Mouse (Mus musculus) thymus, adult 2 months (tissue): ENCODE data around the gene Ripk4. TPM values are rescaled to one million over a fixed set of nuclear protein-coding genes. Genes with fewer than 3 reads are reported as not detected.

Experiments
- DNase-seq: peaks from one replicate; pipeline ENCODE4 v3.0.0; 2021
- H3K27ac ChIP-seq: fragments of 200-500 bp; 2 replicates; pipeline ENCODE4 v1.5.1; 2012; ENCODE audit warnings: low read length, control low read depth; ENCODE audit not compliant: control insufficient read depth, insufficient read depth
- H3K27me3 ChIP-seq: fragments of 200-500 bp; 2 replicates; pipeline ENCODE4 v1.6.1; 2012; ENCODE audit warnings: mild to moderate bottlenecking, low read length, moderate library complexity, mixed read lengths; ENCODE audit not compliant: control insufficient read depth, insufficient read depth
- H3K36me3 ChIP-seq: fragments of 200-500 bp; 2 replicates; pipeline ENCODE4 v1.6.1; 2012; ENCODE audit warnings: mild to moderate bottlenecking, low read length, moderate library complexity; ENCODE audit not compliant: control insufficient read depth, insufficient read depth
- H3K4me1 ChIP-seq: fragments of 200-500 bp; replicated peaks from 2 replicates; pipeline ENCODE4 v1.6.1; 2012; ENCODE audit warnings: low read length; ENCODE audit not compliant: control insufficient read depth, insufficient read depth
- H3K4me3 ChIP-seq: fragments of 200-500 bp; 2 replicates; pipeline ENCODE4 v1.5.1; 2012; ENCODE audit warnings: mild to moderate bottlenecking, low read length, control low read depth, moderate library complexity; ENCODE audit not compliant: control insufficient read depth, insufficient read depth
- CTCF ChIP-seq: fragments of 200-500 bp; IDR thresholded peaks from 2 replicates; pipeline ENCODE4 v1.5.1; 2012; ENCODE audit warnings: mild to moderate bottlenecking, control low read depth, low read length, moderate library complexity, borderline replicate concordance; ENCODE audit not compliant: control insufficient read depth, poor library complexity, insufficient read depth; ENCODE audit errors: extremely low read depth
- POLR2A ChIP-seq: fragments of 200-500 bp; IDR thresholded peaks from 2 replicates; pipeline ENCODE4 v1.6.1; 2012; ENCODE audit warnings: mild to moderate bottlenecking, low read length, control low read depth, moderate library complexity; ENCODE audit not compliant: control insufficient read depth, poor library complexity, insufficient read depth; ENCODE audit errors: extremely low read depth
- WGBS: fragments of 180-500 bp; shearing (Covaris S2); methylation state at CpG from one replicate; pipeline ENCODE4 v1.1.7; 2018; 5-methylcytosine and 5-hydroxymethylcytosine counted together
- polyA plus RNA-seq: library from polyadenylated mRNA; depleted of rRNA; stranded (reverse); fragments of >200 nt; gene quantifications from 2 replicates; pipeline ENCODE4 v1.2.3, GENCODE M21; 2012

Gene Ripk4
- polyA plus RNA-seq, 1 experiment, result 5.4 TPM

- TF ChIP-seq CTCF (no peak), POLR2A (no peak)
- H3K27me3 ChIP-seq, result no peaks in the 10 kb centered on the region
- H3K27ac ChIP-seq, result no peak overlapping the region
- no peaks in the 10 kb centered on the region for H3K4me1 ChIP-seq
- 98% methylated on average over 6 of the region's 6 CpGs for WGBS
- no peak overlapping the region for H3K4me3 ChIP-seq
- peaks cover 40% of the 10 kb centered on the region for H3K36me3 ChIP-seq
- no peak for DNase-seq
Observed at GRCm38 (mm10) chr16:97794256-97794655, 30.7 kb upstream of the Ripk4 start.

- TF ChIP-seq POLR2A, result no peak
- no peak for TF ChIP-seq CTCF
- DNase-seq, result no peak
- H3K36me3 ChIP-seq, result no peaks in the 10 kb centered on the region
- H3K27me3 ChIP-seq, result no peaks in the 10 kb centered on the region
- H3K27ac ChIP-seq, result no peak overlapping the region
- WGBS, result 95% methylated on average over 5 of the region's 5 CpGs
- H3K4me3 ChIP-seq, result no peak overlapping the region
- no peaks in the 10 kb centered on the region for H3K4me1 ChIP-seq
Observed at GRCm38 (mm10) chr16:97783057-97783456, 19.5 kb upstream of the Ripk4 start.

- peak; percentile 77 for DNase-seq
- 52% methylated on average over 15 of the region's 15 CpGs for WGBS
- Histone ChIP-seq H3K27me3 (no peaks in the 10 kb centered on the region), H3K27ac (no peak overlapping the region), H3K4me1 (no peaks in the 10 kb centered on the region), H3K36me3 (no peaks in the 10 kb centered on the region), H3K4me3 (no peak overlapping the region)
- TF ChIP-seq CTCF (0 out of 2 replicates have a peak, but pooled peaks have one; percentile 38), POLR2A (no peak)
Observed at GRCm38 (mm10) chr16:97778353-97779025, 14.9 kb upstream of the Ripk4 start.

- Histone ChIP-seq H3K4me1 (peaks cover 5% of the 10 kb centered on the region; the same call in 1 of the 2 replicates), H3K27me3 (peaks cover 8% of the 10 kb centered on the region), H3K36me3 (no peaks in the 10 kb centered on the region), H3K27ac (no peak overlapping the region), H3K4me3 (no peak overlapping the region)
- WGBS, result 58% methylated on average over 3 of the region's 3 CpGs
- DNase-seq, result no peak
- no peak for TF ChIP-seq POLR2A
- TF ChIP-seq CTCF, result no peak
Observed at GRCm38 (mm10) chr16:97766501-97766900, 2.9 kb upstream of the Ripk4 start.

DNA sequence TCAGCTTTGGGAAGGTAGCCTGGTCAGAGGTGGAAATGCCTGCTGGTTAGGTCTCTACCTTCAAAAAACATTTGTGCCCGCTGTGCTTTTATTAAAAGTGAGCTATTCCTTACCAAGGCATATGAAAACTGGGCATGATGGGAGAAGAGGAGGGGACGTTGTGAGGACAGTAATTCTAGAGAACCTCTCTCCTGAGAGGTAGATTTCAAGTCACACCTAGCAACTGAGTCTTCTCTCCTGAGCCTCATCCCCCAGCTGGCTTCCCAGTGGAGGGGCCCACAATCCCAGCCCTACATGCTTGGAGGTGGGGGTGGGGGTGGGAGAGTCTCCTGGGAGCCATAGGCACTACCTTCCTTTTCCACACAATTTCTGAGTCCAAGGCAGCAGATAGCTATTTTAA, 1.0 kb upstream of the Ripk4 start:
- Histone ChIP-seq H3K27me3 (peaks cover 8% of the 10 kb centered on the region), H3K27ac (no peak overlapping the region), H3K4me1 (peaks cover 5% of the 10 kb centered on the region; the same call in 1 of the 2 replicates), H3K36me3 (no peaks in the 10 kb centered on the region), H3K4me3 (no peak overlapping the region)
- no peak for TF ChIP-seq POLR2A
- TF ChIP-seq CTCF, result no peak
- 61% methylated on average over 2 of the region's 2 CpGs for WGBS
- DNase-seq, result no peak

- Histone ChIP-seq H3K27me3 (peaks cover 8% of the 10 kb centered on the region), H3K27ac (no peak overlapping the region), H3K4me1 (peaks cover 5% of the 10 kb centered on the region; the same call in 1 of the 2 replicates), H3K4me3 (no peak overlapping the region), H3K36me3 (no peaks in the 10 kb centered on the region)
- DNase-seq, result no peak
- TF ChIP-seq POLR2A, result no peak
- TF ChIP-seq CTCF, result no peak
- 21% methylated on average over 13 of the region's 13 CpGs for WGBS
Observed at GRCm38 (mm10) chr16:97763990-97764340, 378 bp upstream of the Ripk4 start.

GRCm38 (mm10) chr16:97761782-97762181, 1.8 kb downstream of the Ripk4 start:
- 93% methylated on average over 2 of the region's 2 CpGs for WGBS
- Histone ChIP-seq H3K4me1 (peaks cover 5% of the 10 kb centered on the region; the same call in 1 of the 2 replicates), H3K36me3 (no peaks in the 10 kb centered on the region), H3K27me3 (peaks cover 8% of the 10 kb centered on the region), H3K4me3 (no peak overlapping the region), H3K27ac (no peak overlapping the region)
- DNase-seq, result no peak
- TF ChIP-seq CTCF (no peak), POLR2A (no peak)
